Comparison of ENCODE assay signal across 8 mouse cellular contexts in the genomic region with DNA sequence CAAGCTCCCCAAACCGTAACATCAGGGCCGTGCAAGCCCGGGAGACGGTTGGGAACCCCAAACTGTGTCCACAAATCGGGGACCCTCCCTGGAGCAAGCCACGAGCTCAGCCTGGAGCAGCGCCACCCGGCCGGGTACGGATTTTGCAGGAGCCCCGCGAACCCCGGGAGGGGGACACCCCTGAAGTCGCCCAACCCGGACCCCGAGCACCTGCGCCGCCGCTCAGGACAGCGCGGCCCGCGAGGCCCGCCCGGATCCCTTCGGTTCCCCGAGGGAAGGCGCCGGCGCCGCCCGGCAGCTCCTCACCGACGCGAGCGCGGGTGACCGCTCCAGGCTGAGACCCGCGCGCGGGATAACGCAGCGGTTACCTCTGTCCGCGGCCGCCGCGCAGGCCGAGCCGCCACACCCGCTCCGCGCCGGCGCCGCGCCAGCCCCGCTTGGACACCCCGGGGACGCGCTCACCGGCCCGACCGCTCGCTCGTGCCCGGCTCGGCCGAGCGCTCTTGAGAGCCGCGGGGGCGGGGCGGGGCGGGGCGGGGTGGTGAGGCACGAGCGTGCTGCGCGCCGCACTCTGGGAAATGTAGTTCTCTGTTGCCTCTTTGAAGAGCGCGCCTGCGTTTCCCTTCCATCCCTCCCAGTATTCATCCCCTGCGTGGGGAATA. TPM values are rescaled to one million over a fixed set of nuclear protein-coding genes. Genes with fewer than 3 reads are reported as not detected.
DNase-seq lines count a peak whose midpoint lies in the region; ATAC-seq lines count a peak whose summit lies in the region.

Klhl8 (minus strand) TSS at position 512 of the 662 bp plus-strand sequence.

- H3K4me2 ChIP-seq in midbrain, embryonic 11.5 days: peak within 1 kb of the TSS; percentile 83

- no peaks in the 10 kb centered on the region for H3K9me3 ChIP-seq in embryonic facial prominence, embryonic 10.5 days
- no peaks in the 10 kb centered on the region for H3K9me3 ChIP-seq in midbrain, embryonic 11.5 days (ENCODE audit: control insufficient read depth, low read length)

- peak within 1 kb of the TSS; percentile 87 for H3K9ac ChIP-seq in midbrain, embryonic 11.5 days (ENCODE audit: low read length)

- H3K4me1 ChIP-seq in embryonic facial prominence, embryonic 10.5 days: peaks cover 21% of the 10 kb centered on the region
- H3K4me1 ChIP-seq in midbrain, embryonic 11.5 days (ENCODE audit: control insufficient read depth, insufficient read depth, low read length): peaks cover 5% of the 10 kb centered on the region; the same call in 1 of the 2 replicates

- peak within 1 kb of the TSS; percentile 89 for H3K27ac ChIP-seq in embryonic facial prominence, embryonic 10.5 days (replicated peaks)
- H3K27ac ChIP-seq in midbrain, embryonic 11.5 days (ENCODE audit: low read depth, low read length): 0 out of 2 replicates have a peak within 1 kb of the TSS, but pooled peaks have one; percentile 30

- peaks cover 9% of the 10 kb centered on the region for H3K27me3 ChIP-seq in embryonic facial prominence, embryonic 10.5 days (replicated peaks; ENCODE audit: low read depth, poor library complexity, severe bottlenecking)
- H3K27me3 ChIP-seq in midbrain, embryonic 11.5 days (ENCODE audit: control insufficient read depth, insufficient read depth, low read length): no peaks in the 10 kb centered on the region; the same call in 1 of the 2 replicates

- ATAC-seq in granulocyte monocyte progenitor cell, adult 5-6 weeks (replicated peaks; ENCODE audit: poor library complexity, severe bottlenecking): peak; percentile 85
- ATAC-seq in midbrain, embryonic 11.5 days (ENCODE audit: low FRiP score): peak; percentile 98

- no peaks in the 10 kb centered on the region for H3K36me3 ChIP-seq in embryonic facial prominence, embryonic 10.5 days (replicated peaks)
- no peaks in the 10 kb centered on the region for H3K36me3 ChIP-seq in midbrain, embryonic 11.5 days (ENCODE audit: control insufficient read depth, insufficient read depth, low read length)

- peak; percentile 93 for DNase-seq in adrenal gland, postnatal 14 days
- peak; percentile 92 for DNase-seq in embryonic facial prominence, embryonic 10.5 days (ENCODE audit: low spot score)
- peak; percentile 84 for DNase-seq in kidney, adult 11 months
- DNase-seq in left cerebral cortex, postnatal 4 days: peak; percentile 88
- DNase-seq in midbrain, embryonic 11.5 days (ENCODE audit: low spot score, missing footprints): peak; percentile 99
- DNase-seq in right cerebral cortex, postnatal 4 days: peak; percentile 84
- DNase-seq in yolk sac, embryonic 10.5 days (ENCODE audit: low spot score): peak; percentile 84

- intact Hi-C loops in left cerebral cortex, postnatal 4 days (cut with DNase I): no loop called here

- under 1% methylated on average over 86 of the region's 86 CpGs for WGBS in embryonic facial prominence, embryonic 10.5 days
- under 1% methylated on average over 73 of the region's 86 CpGs for WGBS in midbrain, embryonic 11.5 days

- peak within 1 kb of the TSS; percentile 84 for H3K4me3 ChIP-seq in embryonic facial prominence, embryonic 10.5 days
- peak within 1 kb of the TSS; percentile 83 for H3K4me3 ChIP-seq in midbrain, embryonic 11.5 days (ENCODE audit: low read depth, low read length)

RNA-seq across cellular contexts. Expression of gene Klhl8, which starts in this region (rescaled TPM):
- total RNA-seq in adrenal gland, postnatal 14 days (2021): 14.0 and 16.2 TPM in 2 replicates
- 11.9 and 12.1 TPM in 2 replicates for polyA plus RNA-seq in embryonic facial prominence, embryonic 10.5 days (2016; fragmentation: Nextera tagmentation; extraction: Ambion mirVana)
- total RNA-seq in granulocyte monocyte progenitor cell, adult 5-6 weeks (2014; fragmentation: Nextera tagmentation): 1.9 and 2.5 TPM in 2 replicates
- total RNA-seq in granulocyte monocyte progenitor cell, adult 5-6 weeks (2017): 3.5 and 4.1 TPM in 2 replicates
- total RNA-seq in left cerebral cortex, postnatal 4 days (2021): 10 to 100 TPM; 46.0 to 46.4 TPM
- 16.5 and 16.9 TPM in 2 replicates for polyA plus RNA-seq in midbrain, embryonic 11.5 days (2014; fragmentation: Nextera tagmentation; extraction: Ambion mirVana)

Comparison
In these comparisons a context has a peak if more than half of its experiments do, and no peak if none do; other contexts are left out.
1. Peak in every context shown above with its lines: DNase-seq, ATAC-seq, H3K4me3 ChIP-seq and H3K27ac ChIP-seq.